ENCODE assay signal across 8 mouse cellular contexts in genomic region chr1:52816910-52817812, GRCm38 (mm10). TPM values are rescaled to one million over a fixed set of nuclear protein-coding genes. Genes with fewer than 3 reads are reported as not detected.
DNase-seq lines count a peak whose midpoint lies in the region; ATAC-seq lines count a peak whose summit lies in the region.

Inpp1 (minus strand) TSS chr1:52817688.

- H3K4me2 ChIP-seq in embryonic facial prominence, embryonic 11.5 days (ENCODE audit: low read depth, low read length) = peak within 1 kb of the TSS; percentile 88
- peak within 1 kb of the TSS; percentile 74 for H3K4me2 ChIP-seq in limb, embryonic 12.5 days
- H3K4me2 ChIP-seq in midbrain, embryonic 14.5 days (ENCODE audit: low read length) = peak within 1 kb of the TSS; percentile 86

- H3K27ac ChIP-seq in embryonic facial prominence, embryonic 11.5 days (replicated peaks; ENCODE audit: low read depth, low read length) = 0 out of 2 replicates have a peak within 1 kb of the TSS, but pooled peaks have one; percentile 28
- peak within 1 kb of the TSS; percentile 85 for H3K27ac ChIP-seq in limb, embryonic 12.5 days
- peak within 1 kb of the TSS; percentile 90 for H3K27ac ChIP-seq in midbrain, embryonic 14.5 days (replicated peaks; ENCODE audit: low read depth, low read length)

- WGBS in embryonic facial prominence, embryonic 11.5 days = under 1% methylated on average over 56 of the region's 59 CpGs
- WGBS in limb, embryonic 12.5 days = under 1% methylated on average over 59 of the region's 59 CpGs
- 1% methylated on average over 59 of the region's 59 CpGs for WGBS in midbrain, embryonic 14.5 days

- no peaks in the 10 kb centered on the region for H3K36me3 ChIP-seq in embryonic facial prominence, embryonic 11.5 days (replicated peaks; ENCODE audit: control insufficient read depth, insufficient read depth, low read depth, low read length)
- peaks cover 6% of the 10 kb centered on the region; the same call in 1 of the 2 replicates for H3K36me3 ChIP-seq in limb, embryonic 12.5 days
- no peaks in the 10 kb centered on the region for H3K36me3 ChIP-seq in midbrain, embryonic 14.5 days (ENCODE audit: control insufficient read depth, insufficient read depth, low read length)

- peak within 1 kb of the TSS; percentile 88 for H3K9ac ChIP-seq in embryonic facial prominence, embryonic 11.5 days (replicated peaks; ENCODE audit: low read length)
- H3K9ac ChIP-seq in limb, embryonic 12.5 days (replicated peaks) = peak within 1 kb of the TSS; percentile 85
- H3K9ac ChIP-seq in midbrain, embryonic 14.5 days (replicated peaks; ENCODE audit: low read length) = peak within 1 kb of the TSS; percentile 93

- no peaks in the 10 kb centered on the region for H3K4me1 ChIP-seq in embryonic facial prominence, embryonic 11.5 days (ENCODE audit: control insufficient read depth, insufficient read depth, low read length)
- H3K4me1 ChIP-seq in limb, embryonic 12.5 days (replicated peaks) = peaks cover 18% of the 10 kb centered on the region
- peaks cover 16% of the 10 kb centered on the region for H3K4me1 ChIP-seq in midbrain, embryonic 14.5 days (ENCODE audit: control insufficient read depth, insufficient read depth, low read length)

- DNase-seq in 3134 (ENCODE audit: extremely low read depth, insufficient read length, low spot score) = peak; percentile 90
- DNase-seq in adrenal gland, postnatal 14 days = peak; percentile 95
- peak; percentile 65 for DNase-seq in embryonic facial prominence, embryonic 11.5 days (ENCODE audit: low spot score)
- DNase-seq in kidney, adult 11 months = peak; percentile 84
- DNase-seq in midbrain, embryonic 14.5 days = peak; percentile 82
- peak; percentile 51 for DNase-seq in spleen, adult 12 weeks (ENCODE audit: low spot score)

- H3K27me3 ChIP-seq in embryonic facial prominence, embryonic 11.5 days (ENCODE audit: control insufficient read depth, insufficient read depth, low read length) = no peaks in the 10 kb centered on the region
- H3K27me3 ChIP-seq in limb, embryonic 12.5 days = no peaks in the 10 kb centered on the region
- no peaks in the 10 kb centered on the region for H3K27me3 ChIP-seq in midbrain, embryonic 14.5 days (ENCODE audit: control insufficient read depth, insufficient read depth, low read length)

- ATAC-seq in embryonic facial prominence, embryonic 11.5 days (replicated peaks; ENCODE audit: insufficient number of reproducible peaks, low FRiP score, low TSS enrichment, low read depth) = peak; percentile 86
- ATAC-seq in granulocyte monocyte progenitor cell, adult 5-6 weeks (replicated peaks; ENCODE audit: poor library complexity, severe bottlenecking) = peak; percentile 86
- peak; percentile 86 for ATAC-seq in limb, embryonic 12.5 days (ENCODE audit: insufficient number of reproducible peaks, insufficient read depth, low FRiP score, low TSS enrichment, low read depth)
- ATAC-seq in midbrain, embryonic 14.5 days (ENCODE audit: low FRiP score, low TSS enrichment) = peak; percentile 83

- peak within 1 kb of the TSS; percentile 69 for H3K4me3 ChIP-seq in embryonic facial prominence, embryonic 11.5 days (ENCODE audit: low read depth, low read length)
- H3K4me3 ChIP-seq in limb, embryonic 12.5 days (replicated peaks) = peak within 1 kb of the TSS; percentile 75
- peak within 1 kb of the TSS; percentile 71 for H3K4me3 ChIP-seq in midbrain, embryonic 14.5 days (replicated peaks; ENCODE audit: low read depth, low read length)

- H3K9me3 ChIP-seq in embryonic facial prominence, embryonic 11.5 days (replicated peaks; ENCODE audit: control insufficient read depth, low read length) = no peaks in the 10 kb centered on the region
- no peaks in the 10 kb centered on the region for H3K9me3 ChIP-seq in limb, embryonic 12.5 days
- no peaks in the 10 kb centered on the region for H3K9me3 ChIP-seq in midbrain, embryonic 14.5 days (ENCODE audit: control insufficient read depth, low read length)

RNA-seq across cellular contexts. Expression of gene Inpp1, which starts in this region (rescaled TPM):
- total RNA-seq in adrenal gland, postnatal 14 days (2021) = 33.2 and 36.4 TPM in 2 replicates
- polyA plus RNA-seq in embryonic facial prominence, embryonic 11.5 days (2014; fragmentation: Nextera tagmentation; extraction: Ambion mirVana) = 14.4 and 15.5 TPM in 2 replicates
- 10.3 and 12.8 TPM in 2 replicates for total RNA-seq in granulocyte monocyte progenitor cell, adult 5-6 weeks (2014; fragmentation: Nextera tagmentation)
- 7.0 and 26.7 TPM in 2 replicates for total RNA-seq in granulocyte monocyte progenitor cell, adult 5-6 weeks (2017)
- 21.0 and 21.9 TPM in 2 replicates for polyA plus RNA-seq in limb, embryonic 12.5 days (2016; fragmentation: Nextera tagmentation; extraction: Ambion mirVana)
- polyA plus RNA-seq in midbrain, embryonic 14.5 days (2014; fragmentation: Nextera tagmentation; extraction: Ambion mirVana) = 22.6 and 28.2 TPM in 2 replicates

Comparison
In these comparisons a context has a peak if more than half of its experiments do, and no peak if none do; other contexts are left out.
1. Peak in every context shown above with its lines: DNase-seq, ATAC-seq, H3K4me3 ChIP-seq and H3K27ac ChIP-seq.
2. H3K27ac ChIP-seq: peak in every context shown above with its lines; median percentile 90 in midbrain, embryonic 14.5 days; 85 in limb, embryonic 12.5 days; 28 in embryonic facial prominence, embryonic 11.5 days.